Mouse (Mus musculus): Measurements from ENCODE around the gene Syngr1.
A peak's percentile ranks its signal among the peaks of the same experiment; 100 is the strongest.

Gene Syngr1

GRCm38 (mm10) chr15:80152663-80153062 lies 61.5 kb downstream of the Syngr1 start:
- no peak for DNase-seq

- no peak for DNase-seq
Observed at GRCm38 (mm10) chr15:80153757-80154156, 62.6 kb downstream of the Syngr1 start.

DNA sequence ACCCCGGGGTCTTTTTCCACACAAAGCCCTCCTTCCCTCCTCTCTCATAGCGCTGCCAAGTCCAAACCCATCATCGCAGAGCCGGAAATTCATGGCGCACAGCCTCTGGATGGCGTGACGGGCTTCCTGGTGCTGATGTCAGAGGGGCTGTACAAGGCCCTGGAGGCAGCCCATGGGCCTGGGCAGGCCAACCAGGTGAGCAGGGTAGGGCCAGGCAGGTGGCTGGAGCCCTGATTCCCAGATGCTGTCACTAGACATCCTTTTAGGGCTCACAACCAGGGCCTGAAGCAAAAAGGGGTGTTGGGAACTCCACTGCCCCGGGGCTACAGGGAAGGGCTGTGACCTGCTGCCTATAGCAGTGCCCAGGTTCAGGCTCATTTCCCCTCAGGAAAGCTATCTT lies 64.6 kb downstream of the Syngr1 start:
- DNase-seq, result no peak

DNA sequence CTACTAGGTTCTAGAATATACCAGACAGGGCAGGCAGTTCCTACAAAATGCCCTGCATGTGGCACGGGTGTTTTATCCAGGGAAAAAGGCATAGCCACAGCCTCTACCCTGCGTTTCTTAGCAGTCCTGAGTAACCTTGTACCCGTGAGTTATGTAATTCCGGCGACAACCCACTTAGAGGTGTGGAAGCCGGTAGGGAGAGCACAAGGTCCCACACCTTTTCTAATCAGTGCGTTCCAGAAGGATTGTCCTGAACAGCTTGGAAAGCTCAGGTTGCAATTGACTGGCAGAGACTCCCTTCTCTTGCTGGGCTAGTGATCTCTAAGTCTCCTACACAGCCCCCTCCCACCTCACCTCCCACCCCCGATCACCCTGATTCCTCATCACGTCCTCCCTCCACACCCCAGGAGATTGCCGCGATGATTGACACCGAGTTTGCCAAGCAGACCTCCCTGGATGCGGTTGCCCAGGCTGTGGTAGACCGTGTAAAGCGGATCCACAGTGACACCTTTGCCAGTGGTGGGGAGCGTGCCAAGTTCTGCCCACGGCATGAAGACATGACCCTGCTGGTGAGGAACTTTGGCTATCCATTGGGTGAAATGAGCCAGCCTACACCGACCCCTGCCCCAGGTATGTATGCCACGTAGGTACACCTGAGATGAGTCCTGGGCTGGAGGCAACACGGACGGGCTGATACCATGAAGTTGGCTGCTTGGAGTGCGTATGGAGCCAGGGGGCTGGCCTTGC lies 66.2 kb downstream of the Syngr1 start:
- DNase-seq, result peak; percentile 55

GRCm38 (mm10) chr15:80158001-80158706 lies 67.0 kb downstream of the Syngr1 start:
- DNase-seq, result no peak

- DNase-seq, result no peak
Observed at GRCm38 (mm10) chr15:80158707-80159090, 67.6 kb downstream of the Syngr1 start.

DNA sequence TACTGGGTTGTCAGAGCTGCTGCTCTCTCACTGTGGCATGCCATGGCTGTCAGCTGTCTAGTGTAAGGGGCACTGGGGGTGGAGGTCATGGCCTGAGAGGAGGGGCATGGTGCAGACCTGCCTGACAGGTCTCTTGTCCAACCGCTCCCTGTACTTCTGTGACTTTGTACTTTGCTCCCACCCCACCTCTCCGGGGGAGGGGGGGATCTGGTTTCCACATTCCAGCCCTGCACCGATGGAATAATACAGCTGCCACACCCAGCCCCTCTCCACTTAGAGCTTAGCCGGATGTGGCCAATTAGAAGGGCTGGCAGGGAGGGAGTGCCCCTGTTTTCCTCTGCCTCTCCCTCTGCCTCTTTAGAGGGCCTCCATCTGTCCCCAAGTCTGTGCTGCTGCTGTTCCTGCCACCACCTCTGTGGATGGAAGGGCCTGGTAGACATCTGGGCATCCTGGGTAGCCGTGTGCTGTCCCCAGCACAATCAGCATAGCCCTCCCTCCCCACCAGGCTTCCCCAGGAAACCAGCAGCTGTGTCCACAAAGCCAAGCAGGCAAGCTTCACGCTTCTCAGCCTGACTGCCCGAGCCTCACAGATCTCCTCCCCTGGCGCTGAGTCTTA lies 68.3 kb downstream of the Syngr1 start:
- DNase-seq, result no peak

- no peak for DNase-seq
Observed at GRCm38 (mm10) chr15:80160223-80160622, 69.1 kb downstream of the Syngr1 start.

- DNase-seq, result no peak
Observed at GRCm38 (mm10) chr15:80160726-80161125, 69.6 kb downstream of the Syngr1 start.

GRCm38 (mm10) chr15:80161199-80161598 lies 70.1 kb downstream of the Syngr1 start:
- no peak for DNase-seq

- no peak for DNase-seq
Observed at GRCm38 (mm10) chr15:80162401-80162964, 71.3 kb downstream of the Syngr1 start.

DNA sequence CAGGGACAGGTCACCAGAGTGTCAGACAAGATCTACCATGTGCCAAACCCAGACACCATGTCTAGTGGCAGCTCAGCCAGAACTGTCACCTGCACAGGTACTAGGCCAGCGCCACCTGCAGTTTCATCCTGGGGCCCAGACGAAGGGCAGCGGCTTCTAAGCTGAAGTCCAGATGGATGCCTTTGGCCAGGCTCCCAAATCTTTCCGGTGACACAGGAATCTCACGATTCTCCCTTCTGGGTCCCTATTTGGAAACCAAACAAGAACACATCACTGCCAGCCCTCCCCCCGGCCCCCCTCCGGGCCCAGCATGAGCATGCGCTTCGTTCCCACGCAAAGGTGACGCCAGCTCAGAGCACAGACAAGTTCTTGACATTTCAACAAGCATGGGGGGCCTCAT lies 72.1 kb downstream of the Syngr1 start:
- peak; percentile 99 for DNase-seq

DNA sequence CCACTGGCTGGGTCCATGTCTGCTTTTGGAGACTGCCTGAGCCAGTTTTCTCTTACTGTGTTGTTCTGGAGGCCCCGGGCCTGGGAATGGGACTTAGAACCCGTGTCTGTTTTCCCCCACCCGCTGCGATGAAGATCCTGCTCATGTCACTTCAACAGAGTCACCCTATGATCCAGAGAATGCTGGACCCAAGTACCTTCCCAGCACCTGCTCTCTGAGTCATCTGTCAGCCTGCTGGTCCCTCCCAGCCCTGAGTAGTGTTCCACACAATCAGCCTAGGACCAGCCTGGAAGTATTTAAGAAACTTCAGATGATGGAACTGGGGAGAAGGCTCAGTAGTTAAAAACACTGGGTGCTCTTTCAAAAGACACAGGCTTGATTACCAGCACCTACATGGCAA lies 72.6 kb downstream of the Syngr1 start:
- no peak for DNase-seq

- peak; percentile 92 for DNase-seq
Observed at GRCm38 (mm10) chr15:80165396-80165795, 74.3 kb downstream of the Syngr1 start.

Measured in cerebellum, adult 9-10 months (tissue).